Mouse (Mus musculus): ENCODE data around the gene Actl10.

GRCm38 (mm10) chr2:154570666-154571065 is 19.1 kb downstream of the Actl10 start:
- TF ChIP-seq CTCF (IDR thresholded peaks at IDR 0.05; ENCODE audit: borderline replicate concordance, control insufficient read depth, extremely low read depth, insufficient read depth, low read length, poor library complexity) (no peak), POLR2A (IDR thresholded peaks at IDR 0.05; ENCODE audit: control insufficient read depth, extremely low read depth, insufficient read depth, low read length, poor library complexity) (no peak)
